Mouse (Mus musculus) yolk sac, embryonic 10.5 days (tissue): ENCODE measurements around the gene 9130213A22Rik.

ENCODE experiments used
- DNase-seq: peaks from one replicate; pipeline ENCODE4 v3.0.0-alpha.2; 2017; ENCODE audit warnings: low spot score

9130213A22Rik gene

DNA sequence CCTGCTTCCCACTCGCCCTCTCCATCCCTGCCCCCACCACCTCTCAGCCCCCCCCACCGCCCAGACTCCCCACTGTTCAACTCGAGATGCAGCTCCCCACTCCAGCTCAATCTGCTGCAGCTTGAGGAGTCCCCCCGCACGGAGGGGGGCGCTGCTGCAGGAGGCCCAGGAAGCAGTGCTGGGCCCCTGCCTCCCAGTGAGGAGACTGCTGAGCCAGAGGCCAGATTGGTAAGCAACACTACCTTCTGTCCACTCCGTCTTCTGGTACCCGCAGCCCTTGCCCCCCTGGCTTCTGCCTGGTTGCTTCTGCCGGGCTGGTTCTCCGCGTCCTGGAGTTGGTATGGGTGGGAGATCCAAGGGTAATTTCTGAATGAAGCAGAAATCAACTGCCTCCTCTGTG is 15.5 kb downstream of the 9130213A22Rik start:
- no peak for DNase-seq

DNA sequence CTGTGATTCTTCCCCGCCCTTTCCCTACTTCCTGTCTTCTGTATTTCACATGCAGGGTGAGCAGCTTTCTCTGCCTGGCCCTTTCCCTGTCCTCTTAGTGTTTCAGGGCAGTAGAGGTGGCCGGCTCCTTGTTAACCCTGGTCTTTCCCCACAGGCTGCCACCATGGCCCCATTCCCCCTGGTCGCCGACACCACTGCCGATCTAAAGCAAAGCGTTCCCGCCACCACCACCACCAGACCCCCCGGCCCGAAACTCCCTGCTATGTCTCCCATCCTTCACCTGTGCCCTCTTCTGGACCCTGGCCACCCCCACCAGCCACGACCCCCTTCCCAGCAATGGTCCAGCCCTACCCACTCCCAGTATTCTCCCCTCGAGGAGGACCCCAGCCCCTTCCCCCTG is 16.1 kb downstream of the 9130213A22Rik start:
- DNase-seq: no peak

- no peak for DNase-seq
Measured at GRCm38 (mm10) chr11:69105796-69106195, 16.6 kb downstream of the 9130213A22Rik start.

GRCm38 (mm10) chr11:69105227-69105626 is 17.2 kb downstream of the 9130213A22Rik start:
- no peak for DNase-seq

DNA sequence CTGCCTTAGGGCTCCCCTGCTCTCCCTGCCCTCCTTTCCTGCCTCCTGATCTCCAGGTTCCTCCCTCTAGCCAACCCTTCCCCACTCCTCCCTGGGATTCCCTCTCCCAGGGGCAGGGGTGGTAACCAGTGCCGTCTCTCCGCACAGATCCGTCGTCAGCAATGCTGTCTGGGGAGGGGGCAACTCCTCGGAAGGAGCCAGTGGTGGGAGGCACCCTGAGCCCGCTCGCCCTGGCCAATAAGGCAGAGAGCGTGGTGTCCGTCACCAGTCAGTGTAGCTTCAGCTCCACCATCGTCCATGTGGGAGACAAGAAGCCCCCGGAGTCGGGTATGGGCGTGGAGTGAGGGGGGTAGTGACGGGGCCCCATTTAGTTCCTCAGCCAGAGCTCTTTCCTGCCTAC is 17.9 kb downstream of the 9130213A22Rik start:
- DNase-seq: no peak

DNA sequence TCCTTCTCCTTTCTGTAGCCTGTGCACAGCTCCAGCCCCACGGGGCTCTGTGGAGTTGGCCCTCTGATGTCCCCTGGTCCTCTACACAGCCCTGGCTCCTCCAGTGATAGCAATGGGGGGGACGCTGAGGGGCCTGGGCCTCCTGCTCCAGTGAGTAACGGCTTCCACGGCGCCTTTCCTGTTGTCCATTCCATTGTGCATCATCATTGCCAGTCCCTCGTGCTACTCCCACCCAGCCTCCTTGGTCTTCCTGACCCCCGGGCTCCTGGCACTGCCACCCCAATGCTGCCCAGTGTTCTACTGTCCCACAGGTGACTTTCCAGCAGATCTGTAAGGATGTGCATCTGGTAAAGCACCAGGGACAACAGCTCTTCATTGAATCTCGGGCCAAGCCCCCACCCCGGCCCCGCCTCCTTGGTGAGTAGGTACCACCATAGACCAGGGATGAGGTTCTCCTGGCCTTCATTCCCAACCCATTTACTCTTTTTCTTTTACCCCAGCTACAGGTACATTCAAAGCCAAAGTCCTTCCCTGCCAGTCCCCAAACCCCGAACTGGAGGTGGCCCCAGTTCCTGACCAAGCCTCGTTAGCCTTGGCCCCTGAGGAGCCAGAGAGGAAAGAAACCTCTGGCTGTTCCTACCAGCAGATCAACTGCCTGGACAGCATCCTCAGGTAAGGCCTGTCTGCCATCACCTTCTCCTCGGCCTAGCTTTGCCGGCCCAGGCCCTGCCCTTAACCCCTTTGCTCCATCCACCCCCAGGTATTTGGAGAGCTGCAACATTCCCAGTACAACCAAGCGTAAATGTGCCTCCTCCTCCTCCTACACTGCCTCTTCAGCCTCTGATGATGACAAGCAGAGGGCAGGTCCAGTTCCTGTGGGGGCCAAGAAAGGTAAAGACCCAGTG is 18.6 kb downstream of the 9130213A22Rik start:
- DNase-seq: no peak

GRCm38 (mm10) chr11:69103121-69103520 is 19.3 kb downstream of the 9130213A22Rik start:
- no peak for DNase-seq

GRCm38 (mm10) chr11:69102403-69102725 is 20.0 kb downstream of the 9130213A22Rik start:
- no peak for DNase-seq

DNA sequence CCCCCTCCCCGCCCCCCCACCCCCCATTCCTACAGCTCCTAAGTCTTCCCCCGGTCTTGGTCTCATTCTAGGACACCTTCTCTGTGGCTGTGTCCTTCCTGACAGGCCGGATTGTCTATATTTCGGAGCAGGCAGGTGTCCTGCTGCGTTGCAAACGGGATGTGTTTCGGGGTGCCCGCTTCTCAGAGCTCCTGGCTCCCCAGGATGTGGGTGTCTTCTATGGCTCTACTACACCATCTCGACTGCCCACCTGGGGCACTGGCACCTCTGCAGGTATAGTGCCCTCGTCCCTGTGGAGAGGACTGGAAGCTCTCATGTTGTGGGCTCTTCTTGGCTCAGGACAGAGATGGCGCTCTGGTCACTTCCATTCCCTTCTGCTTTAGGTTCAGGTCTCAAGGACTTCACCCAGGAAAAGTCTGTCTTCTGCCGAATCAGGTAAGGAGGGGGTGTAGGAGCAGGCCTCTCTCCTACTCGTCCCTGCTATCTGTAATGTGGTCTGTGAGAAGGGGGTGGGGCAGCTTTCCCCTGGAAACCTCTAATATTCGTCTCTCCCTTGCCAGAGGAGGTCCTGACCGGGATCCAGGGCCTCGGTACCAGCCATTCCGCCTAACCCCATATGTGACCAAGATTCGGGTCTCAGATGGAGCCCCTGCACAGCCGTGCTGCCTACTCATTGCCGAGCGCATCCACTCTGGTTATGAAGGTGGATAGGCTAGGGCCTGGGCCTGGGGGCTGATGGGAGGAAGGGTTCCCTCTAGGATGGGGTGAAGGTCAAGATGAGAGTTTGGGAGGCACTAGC is 20.6 kb downstream of the 9130213A22Rik start:
- DNase-seq: no peak

DNA sequence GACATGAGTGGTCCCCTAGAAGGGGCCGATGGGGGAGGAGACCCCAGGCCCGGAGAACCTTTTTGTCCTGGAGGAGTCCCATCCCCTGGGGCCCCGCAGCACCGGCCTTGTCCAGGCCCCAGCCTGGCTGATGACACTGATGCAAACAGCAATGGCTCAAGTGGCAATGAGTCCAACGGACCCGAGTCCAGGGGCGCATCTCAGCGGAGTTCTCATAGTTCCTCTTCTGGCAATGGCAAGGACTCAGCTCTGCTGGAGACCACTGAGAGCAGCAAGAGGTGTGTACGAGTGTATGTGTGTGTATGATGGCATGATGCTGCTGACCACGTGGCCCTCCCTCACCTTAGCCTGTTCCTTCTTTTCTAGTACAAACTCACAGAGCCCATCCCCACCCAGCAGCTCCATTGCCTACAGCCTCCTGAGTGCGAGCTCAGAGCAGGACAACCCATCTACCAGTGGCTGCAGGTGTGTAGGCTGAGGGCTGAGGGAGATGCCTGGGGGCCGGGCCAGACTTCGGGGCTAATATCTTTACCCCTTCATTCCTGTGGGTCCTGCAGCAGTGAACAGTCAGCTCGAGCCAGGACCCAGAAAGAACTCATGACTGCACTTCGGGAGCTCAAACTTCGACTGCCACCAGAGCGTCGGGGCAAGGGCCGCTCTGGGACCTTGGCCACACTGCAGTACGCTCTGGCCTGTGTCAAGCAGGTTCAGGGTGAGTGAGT is 21.6 kb downstream of the 9130213A22Rik start:
- DNase-seq: no peak

DNA sequence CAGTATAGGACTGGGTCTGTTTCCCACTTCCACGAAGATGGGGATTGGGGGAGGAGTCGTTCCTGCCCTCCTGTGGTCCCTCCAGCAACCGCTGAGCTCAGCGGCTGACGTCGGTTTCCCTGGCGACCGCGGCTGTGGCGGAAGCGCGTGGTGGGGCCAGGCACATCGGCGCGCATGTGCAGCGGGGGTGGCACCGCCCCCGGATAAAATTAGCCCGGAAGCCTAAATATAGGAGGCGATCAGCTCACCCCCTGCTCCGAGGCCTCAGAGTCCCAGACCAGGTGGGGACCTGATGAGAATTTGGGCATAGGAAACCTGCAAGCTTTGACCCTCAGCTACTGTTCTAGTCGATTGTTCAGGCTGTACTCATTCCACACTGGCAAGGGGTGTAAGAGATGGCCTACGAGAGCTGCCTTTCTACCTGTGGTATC is 22.5 kb downstream of the 9130213A22Rik start:
- DNase-seq: peak; percentile 85

GRCm38 (mm10) chr11:69099177-69099914 is 23.0 kb downstream of the 9130213A22Rik start:
- DNase-seq: no peak

- DNase-seq: peak; percentile 94
Measured at GRCm38 (mm10) chr11:69098762-69099091, 23.7 kb downstream of the 9130213A22Rik start.

DNA sequence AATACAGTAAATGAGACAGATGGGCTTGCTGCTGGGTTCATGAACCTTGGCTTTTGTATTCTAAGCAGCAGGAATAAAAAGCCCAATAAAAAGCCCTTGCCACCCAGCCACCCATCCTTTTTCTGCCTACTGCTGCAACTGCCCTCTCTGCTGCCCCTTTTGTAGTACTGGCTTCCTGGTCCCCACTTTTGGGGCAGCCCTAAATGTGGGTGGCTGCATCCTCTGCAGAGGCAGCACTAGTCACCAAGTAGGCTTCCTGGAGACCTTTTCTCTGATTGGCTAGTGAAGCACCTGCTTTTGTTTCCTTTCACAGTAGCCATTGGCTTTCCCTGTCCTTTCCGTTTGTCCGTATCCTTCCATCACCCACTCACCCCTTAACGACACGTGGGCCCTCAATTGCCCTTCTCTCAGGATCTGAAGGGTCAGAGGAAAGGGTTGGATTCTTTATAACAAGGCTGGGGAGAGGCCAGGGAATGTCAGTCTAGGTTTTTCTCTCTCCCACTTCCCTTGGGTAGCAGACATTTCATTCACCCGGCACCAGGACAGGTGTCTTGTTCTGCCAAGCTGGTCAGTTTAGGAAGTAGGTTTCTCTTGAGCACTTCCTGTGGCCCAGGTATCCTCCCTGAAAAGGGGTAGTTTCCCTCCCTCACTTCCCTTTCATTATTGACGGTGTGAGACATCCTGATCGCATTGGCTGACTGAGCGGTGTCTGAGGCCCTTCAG is 24.2 kb downstream of the 9130213A22Rik start:
- DNase-seq: no peak

DNA sequence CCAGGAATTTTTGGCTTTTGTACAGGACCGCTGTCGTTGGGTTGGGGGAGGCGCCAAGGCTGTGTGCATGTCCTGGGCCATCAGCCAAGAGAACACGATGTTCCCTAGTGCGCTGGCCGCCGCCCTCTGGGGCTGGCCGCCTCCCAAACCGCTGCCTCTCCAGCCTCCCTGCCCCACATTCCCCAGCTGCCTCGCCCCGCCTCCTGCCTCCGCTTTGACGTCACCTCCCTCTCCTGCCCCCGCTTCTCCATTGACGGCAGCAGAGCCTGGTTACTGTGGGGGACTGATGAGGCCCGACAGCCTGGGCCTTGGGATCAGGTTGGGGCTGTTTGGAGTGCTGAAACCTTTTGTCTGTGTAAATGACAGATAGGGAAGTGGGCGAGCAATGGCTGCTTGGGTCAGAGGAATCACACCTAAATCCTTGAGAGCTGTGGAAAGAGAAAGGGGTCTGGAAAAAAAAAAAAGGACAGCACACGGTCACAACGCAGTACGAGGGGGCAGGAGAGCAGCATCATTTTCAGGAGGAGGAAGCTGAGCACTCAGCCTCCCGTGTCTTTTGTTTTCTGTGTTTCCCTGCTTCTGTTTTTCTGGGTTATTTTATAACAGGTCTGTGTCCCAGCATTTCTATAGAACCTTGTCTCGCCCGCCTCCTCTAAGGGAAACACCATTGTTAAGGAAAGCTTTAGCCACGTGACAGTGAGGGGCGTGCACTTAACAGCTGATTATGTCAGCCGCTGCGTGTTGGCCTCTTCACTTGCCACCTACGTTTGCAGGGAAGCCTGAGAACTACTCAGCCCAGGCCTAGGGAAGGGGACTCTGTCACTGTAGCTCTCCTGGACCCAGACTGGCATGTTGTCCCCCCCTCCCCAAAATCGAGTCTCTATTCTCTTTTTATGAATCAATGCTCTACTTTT is 25.1 kb downstream of the 9130213A22Rik start:
- peak; percentile 91 for DNase-seq

DNA sequence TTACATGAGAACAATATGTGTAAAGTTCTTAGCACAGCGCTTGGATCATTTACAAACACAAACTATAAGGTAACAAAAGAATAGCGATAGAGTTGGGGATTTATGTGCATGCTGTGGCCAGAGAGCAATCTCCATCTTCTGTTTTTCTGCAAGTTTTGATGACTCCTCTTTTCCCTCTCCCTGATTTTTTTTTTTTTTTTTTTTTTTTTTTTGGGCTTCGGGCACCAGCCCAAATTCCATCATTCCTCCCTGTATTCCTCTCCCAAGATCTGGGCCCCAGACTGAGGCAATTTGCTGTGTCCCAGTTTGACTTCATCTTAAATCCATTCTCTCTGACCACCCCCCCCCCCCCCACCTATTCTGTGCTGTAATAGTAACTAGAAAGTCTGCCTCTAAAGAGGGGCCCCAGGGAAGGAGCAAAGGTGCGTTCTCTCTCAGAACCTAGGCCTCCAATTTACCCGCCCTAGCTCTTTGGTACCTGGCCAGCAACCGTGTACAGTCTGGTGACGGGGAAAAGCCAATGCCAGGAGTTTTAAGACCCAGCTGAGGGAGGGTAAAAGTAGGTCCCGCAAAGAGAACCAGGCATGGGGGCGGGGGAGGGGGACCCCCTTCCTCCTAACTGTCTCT is 25.9 kb downstream of the 9130213A22Rik start:
- no peak for DNase-seq

- DNase-seq: peak; percentile 45
Measured at GRCm38 (mm10) chr11:69095511-69096231, 26.7 kb downstream of the 9130213A22Rik start.

GRCm38 (mm10) chr11:69094697-69095429 is 27.5 kb downstream of the 9130213A22Rik start, which contains the start of gene Per1:
Gene Per1 (plus strand): TSS chr11:69095217.
- DNase-seq: peak; percentile 100
